Mouse (Mus musculus) midbrain, postnatal 0 days (tissue): ENCODE results near the gene Trpm6. TPM values are rescaled to one million over a fixed set of nuclear protein-coding genes. Genes with fewer than 3 reads are reported as not detected.

Source experiments
- ATAC-seq: fragments of 200-750 bp; cut with Nextera tagmentation; 2 replicates; pipeline ENCODE4 v1.8.0; 2017; ENCODE audit warnings: moderate number of reproducible peaks, mild to moderate bottlenecking, moderate TSS enrichment, moderate library complexity; ENCODE audit not compliant: low FRiP score
- DNase-seq: peaks from one replicate; pipeline ENCODE4 v3.0.0-alpha.2; 2015; ENCODE audit warnings: low spot score
- H3K27ac ChIP-seq: fragments of 300-500 bp; sonication (generic); 2 replicates; pipeline ENCODE4 v1.5.1; 2014; ENCODE audit warnings: low read depth, mild to moderate bottlenecking, low read length, mixed read lengths
- H3K27me3 ChIP-seq: fragments of 300-500 bp; sonication (generic); 2 replicates; pipeline ENCODE4 v1.6.1; 2014; ENCODE audit warnings: low read length, control low read depth, mixed read lengths; ENCODE audit not compliant: insufficient read depth
- H3K36me3 ChIP-seq: fragments of 300-500 bp; sonication (generic); 2 replicates; pipeline ENCODE4 v1.6.1; 2014; ENCODE audit warnings: low read length, control low read depth, mixed read lengths; ENCODE audit not compliant: insufficient read depth
- H3K4me1 ChIP-seq: fragments of 300-500 bp; sonication (generic); 2 replicates; pipeline ENCODE4 v1.6.1; 2014; ENCODE audit warnings: mild to moderate bottlenecking, control low read depth, antibody characterized with exemption, low read length, mixed read lengths; ENCODE audit not compliant: insufficient read depth
- H3K4me2 ChIP-seq: fragments of 300-500 bp; sonication (generic); 2 replicates; pipeline ENCODE4 v1.6.1; 2014; ENCODE audit warnings: low read depth, mild to moderate bottlenecking, low read length, mixed read lengths; ENCODE audit not compliant: poor library complexity, severe bottlenecking
- H3K4me3 ChIP-seq: fragments of 300-500 bp; sonication (generic); 2 replicates; pipeline ENCODE4 v1.5.1; 2014; ENCODE audit warnings: low read depth, mild to moderate bottlenecking, low read length, moderate library complexity
- H3K9ac ChIP-seq: fragments of 300-500 bp; sonication (generic); replicated peaks from 2 replicates; pipeline ENCODE4 v1.6.1; 2014; ENCODE audit warnings: mild to moderate bottlenecking, low read length, moderate library complexity, mixed read lengths; ENCODE audit not compliant: poor library complexity, severe bottlenecking
- H3K9me3 ChIP-seq: fragments of 300-500 bp; sonication (generic); 2 replicates; pipeline ENCODE4 v1.6.1; 2016; ENCODE audit warnings: low read length, control low read depth
- CTCF ChIP-seq: IDR thresholded peaks from 2 replicates; pipeline ENCODE4 v1.5.1; 2016; ENCODE audit warnings: antibody characterized with exemption, mild to moderate bottlenecking
- WGBS: fragments of 180-500 bp; shearing (Covaris S2); extraction: QIAGEN DNeasy Blood & Tissue Kit; methylation state at CpG from one replicate; pipeline ENCODE4 v1.1.7; 2014; 5-methylcytosine and 5-hydroxymethylcytosine counted together
- polyA plus RNA-seq: library from polyadenylated mRNA; unstranded; fragments of >200 nt; fragmentation: Nextera tagmentation; extraction: Ambion mirVana; gene quantifications from 2 replicates; pipeline ENCODE4 v1.2.1, GENCODE M21; 2015
- total RNA-seq: library from RNA; depleted of rRNA; stranded (reverse); fragments of >200 nt; gene quantifications from 2 replicates; pipeline ENCODE4 v1.2.3, GENCODE M21; 2014

Gene Trpm6
- total and polyA plus RNA-seq, 2 experiments from 2014 or later = 0.26 to 0.38 TPM

DNA sequence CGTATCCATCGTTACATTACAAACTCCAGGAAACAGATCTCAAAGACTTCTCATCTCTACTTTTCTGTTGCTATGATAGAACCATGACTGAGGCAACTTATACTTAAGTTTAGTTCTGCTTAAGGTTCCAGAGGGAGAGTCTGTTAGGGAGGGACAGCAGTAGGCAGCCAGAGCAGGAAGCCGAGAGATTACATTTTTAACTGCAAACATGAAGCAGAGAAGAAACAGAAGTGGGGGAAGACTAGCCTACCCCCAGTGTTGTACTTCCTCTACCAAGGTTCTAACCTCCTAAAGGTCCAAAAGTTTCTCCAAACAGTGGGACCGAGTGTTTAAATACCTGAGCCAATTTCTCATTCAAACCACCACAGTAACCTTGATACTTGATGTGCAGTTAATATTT, 13.9 kb upstream of the Trpm6 start:
- no peaks in the 10 kb centered on the region for H3K4me1 ChIP-seq
- no peak overlapping the region for H3K27ac ChIP-seq
- WGBS = 94% methylated on average over 4 of the region's 4 CpGs
- H3K4me3 ChIP-seq = no peak overlapping the region
- H3K27me3 ChIP-seq = no peaks in the 10 kb centered on the region
- DNase-seq (no peak), ATAC-seq (no peak)
- H3K9ac ChIP-seq = no peak overlapping the region
- no peak overlapping the region for H3K4me2 ChIP-seq
- no peaks in the 10 kb centered on the region for H3K36me3 ChIP-seq
- no peak for TF ChIP-seq CTCF
- no peaks in the 10 kb centered on the region for H3K9me3 ChIP-seq

DNA sequence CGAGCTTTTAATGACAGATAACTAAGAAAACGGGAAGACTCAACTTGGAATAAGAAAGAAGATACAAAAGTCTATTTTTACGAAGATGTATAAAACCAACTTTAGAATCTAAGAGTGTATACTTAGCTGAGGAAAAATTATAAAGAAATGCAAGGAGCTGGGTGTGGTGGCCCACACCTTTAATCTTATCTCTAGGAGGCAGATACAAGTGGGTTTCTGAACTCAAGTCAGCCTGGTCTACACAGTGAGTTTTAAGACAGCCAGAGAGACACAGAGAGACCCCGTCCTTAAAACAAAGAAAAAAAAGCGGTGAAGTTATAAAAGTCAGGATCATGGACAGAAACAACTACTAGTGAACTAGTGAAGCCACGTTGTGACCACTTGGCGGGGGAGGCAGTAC, 10.6 kb upstream of the Trpm6 start:
- ATAC-seq (no peak), DNase-seq (no peak)
- H3K27ac ChIP-seq = no peak overlapping the region
- 91% methylated on average over 7 of the region's 7 CpGs for WGBS
- H3K36me3 ChIP-seq = no peaks in the 10 kb centered on the region
- TF ChIP-seq CTCF = no peak
- H3K9me3 ChIP-seq = no peaks in the 10 kb centered on the region
- H3K27me3 ChIP-seq = no peaks in the 10 kb centered on the region
- no peak overlapping the region for H3K4me3 ChIP-seq
- H3K4me1 ChIP-seq = no peaks in the 10 kb centered on the region
- no peak overlapping the region for H3K4me2 ChIP-seq
- no peak overlapping the region for H3K9ac ChIP-seq

DNA sequence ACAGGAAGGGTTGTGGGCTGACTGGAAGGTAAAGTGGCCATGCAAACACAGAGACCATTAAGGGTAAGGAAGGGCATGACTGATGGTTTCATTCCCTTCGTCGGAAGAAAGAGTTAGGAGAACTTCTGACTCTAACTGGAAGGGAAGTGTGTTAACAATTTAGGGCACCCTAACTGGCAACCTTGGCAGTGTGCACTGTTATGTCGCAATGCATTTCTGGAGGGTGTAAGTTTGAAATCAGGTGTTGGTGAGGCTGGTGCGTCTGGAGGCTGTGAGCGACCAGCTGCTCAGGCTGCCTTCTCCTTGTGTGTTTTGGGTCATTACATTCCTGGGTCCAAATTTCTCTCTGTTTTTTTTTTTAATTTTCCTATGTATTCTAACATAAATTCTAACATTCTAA, 5.8 kb upstream of the Trpm6 start:
- no peaks in the 10 kb centered on the region for H3K27me3 ChIP-seq
- WGBS = 83% methylated on average over 5 of the region's 5 CpGs
- no peaks in the 10 kb centered on the region for H3K9me3 ChIP-seq
- ATAC-seq (no peak), DNase-seq (no peak)
- no peak overlapping the region for H3K4me3 ChIP-seq
- no peak overlapping the region for H3K4me2 ChIP-seq
- no peak for TF ChIP-seq CTCF
- H3K36me3 ChIP-seq = no peaks in the 10 kb centered on the region
- H3K4me1 ChIP-seq = no peaks in the 10 kb centered on the region
- no peak overlapping the region for H3K9ac ChIP-seq
- H3K27ac ChIP-seq = no peak overlapping the region

- 93% methylated on average over 5 of the region's 5 CpGs for WGBS
Measured at GRCm38 (mm10) chr19:18746576-18747340, 3.0 kb upstream of the Trpm6 start.

DNA sequence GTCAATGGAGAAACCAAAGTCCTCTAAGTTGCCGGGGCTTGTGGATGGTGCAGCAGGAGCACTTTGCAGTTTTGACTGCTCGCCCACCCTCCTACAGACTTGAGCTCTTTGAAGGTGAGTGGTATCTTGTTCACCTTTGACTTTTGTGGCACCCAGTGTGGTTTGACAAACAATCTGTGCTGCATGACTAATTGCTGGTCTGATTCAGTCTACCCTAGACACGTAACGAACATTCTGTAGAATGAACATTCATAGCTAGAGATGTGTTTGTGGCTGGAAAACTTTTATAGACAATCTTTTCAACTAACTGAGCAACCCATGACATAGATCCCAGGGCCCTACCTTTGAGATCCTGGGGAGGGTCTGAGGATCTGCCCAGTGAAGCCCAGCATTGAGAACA, 2.4 kb upstream of the Trpm6 start:
- no peak for TF ChIP-seq CTCF
- Histone ChIP-seq H3K27ac (no peak overlapping the region), H3K4me1 (no peaks in the 10 kb centered on the region), H3K4me3 (no peak overlapping the region), H3K9me3 (no peaks in the 10 kb centered on the region), H3K36me3 (no peaks in the 10 kb centered on the region), H3K27me3 (0 out of 2 replicates have a peak, but pooled peaks cover 3% of the 10 kb centered on the region), H3K9ac (no peak overlapping the region), H3K4me2 (no peak overlapping the region)
- DNase-seq = no peak
- whole genome bisulfite sequencing = 91% methylated on average over 4 of the region's 4 CpGs
- ATAC-seq = no peak

More at GRCm38 (mm10) chr19:18746576-18747340, 3.0 kb upstream of the Trpm6 start:
- DNase-seq (no peak), ATAC-seq (no peak)
- no peak for TF ChIP-seq CTCF
- Histone ChIP-seq H3K27me3 (0 out of 2 replicates have a peak, but pooled peaks cover 3% of the 10 kb centered on the region), H3K36me3 (no peaks in the 10 kb centered on the region), H3K9me3 (no peaks in the 10 kb centered on the region), H3K4me1 (no peaks in the 10 kb centered on the region), H3K4me2 (no peak overlapping the region), H3K27ac (no peak overlapping the region), H3K4me3 (no peak overlapping the region), H3K9ac (no peak overlapping the region)

DNA sequence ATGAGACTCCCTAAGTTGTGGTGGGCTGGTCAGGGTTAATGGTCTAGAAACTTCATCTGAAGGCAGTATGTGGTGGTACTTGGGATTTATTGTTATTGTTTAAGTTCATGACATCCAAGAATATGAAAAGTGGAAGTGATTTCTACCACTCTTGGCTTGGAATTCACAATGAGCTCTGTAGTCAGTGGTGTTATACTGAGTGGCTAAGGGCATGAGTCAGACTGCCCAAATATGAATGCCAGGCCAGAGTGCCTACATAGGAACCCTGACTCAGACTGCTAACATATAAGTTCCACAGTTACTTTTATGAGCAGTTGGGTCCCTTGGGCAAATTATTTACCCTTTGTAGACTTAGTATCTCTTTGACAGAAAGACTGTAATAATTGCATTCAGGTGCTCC, 7.4 kb downstream of the Trpm6 start:
- DNase-seq = no peak
- Histone ChIP-seq H3K27me3 (no peaks in the 10 kb centered on the region), H3K9ac (no peak overlapping the region), H3K27ac (no peak overlapping the region), H3K4me3 (no peak overlapping the region), H3K36me3 (no peaks in the 10 kb centered on the region), H3K4me2 (no peak overlapping the region), H3K9me3 (no peaks in the 10 kb centered on the region), H3K4me1 (no peaks in the 10 kb centered on the region)
- no peak for ATAC-seq
- TF ChIP-seq CTCF = no peak
